Mouse (Mus musculus) small intestine, adult 2 months (tissue): ENCODE measurements around the gene Lin37. TPM values are rescaled to one million over a fixed set of nuclear protein-coding genes. Genes with fewer than 3 reads are reported as not detected.

ENCODE experiments used
- H3K27ac ChIP-seq: fragments of 200-500 bp; 2 replicates; pipeline ENCODE4 v1.5.1; 2012; ENCODE audit warnings: low read depth, low read length, control low read depth, inconsistent platforms; ENCODE audit not compliant: insufficient read depth
- H3K27me3 ChIP-seq: fragments of 200-500 bp; 2 replicates; pipeline ENCODE4 v1.6.1; 2012; ENCODE audit warnings: mild to moderate bottlenecking, moderate library complexity, low read length, inconsistent platforms; ENCODE audit not compliant: control insufficient read depth, insufficient read depth
- H3K36me3 ChIP-seq: fragments of 200-500 bp; 2 replicates; pipeline ENCODE4 v1.6.1; 2012; ENCODE audit warnings: mild to moderate bottlenecking, low read length, control low read depth, inconsistent platforms; ENCODE audit not compliant: control insufficient read depth, insufficient read depth
- H3K4me1 ChIP-seq: fragments of 200-500 bp; 2 replicates; pipeline ENCODE4 v1.6.1; 2012; ENCODE audit warnings: low read length, inconsistent platforms, mixed read lengths; ENCODE audit not compliant: control insufficient read depth, insufficient read depth, insufficient read length
- H3K4me3 ChIP-seq: fragments of 200-500 bp; 2 replicates; pipeline ENCODE4 v1.5.1; 2012; ENCODE audit warnings: low read depth, mild to moderate bottlenecking, control low read depth, inconsistent platforms, low read length, moderate library complexity
- CTCF ChIP-seq: fragments of 200-500 bp; IDR thresholded peaks from 2 replicates; pipeline ENCODE4 v1.5.1; 2012; ENCODE audit warnings: low read depth, mild to moderate bottlenecking, control low read depth, inconsistent platforms, low read length, moderate library complexity, mixed read lengths; ENCODE audit not compliant: insufficient replicate concordance, insufficient read length; ENCODE audit errors: extremely low read depth
- POLR2A ChIP-seq: fragments of 200-500 bp; IDR thresholded peaks from 2 replicates; pipeline ENCODE4 v1.6.1; 2012; ENCODE audit warnings: low read depth, mild to moderate bottlenecking, control low read depth, inconsistent platforms, low read length, moderate library complexity
- WGBS: fragments of 180-500 bp; shearing (Covaris S2); methylation state at CpG from one replicate; pipeline ENCODE4 v1.1.7; 2018; 5-methylcytosine and 5-hydroxymethylcytosine counted together
- polyA plus RNA-seq: library from polyadenylated mRNA; depleted of rRNA; stranded (reverse); fragments of >200 nt; gene quantifications from 2 replicates; pipeline ENCODE4 v1.2.3, GENCODE M21; 2012

The Lin37 gene
- polyA plus RNA-seq, 1 experiment, result 37.9 TPM

DNA sequence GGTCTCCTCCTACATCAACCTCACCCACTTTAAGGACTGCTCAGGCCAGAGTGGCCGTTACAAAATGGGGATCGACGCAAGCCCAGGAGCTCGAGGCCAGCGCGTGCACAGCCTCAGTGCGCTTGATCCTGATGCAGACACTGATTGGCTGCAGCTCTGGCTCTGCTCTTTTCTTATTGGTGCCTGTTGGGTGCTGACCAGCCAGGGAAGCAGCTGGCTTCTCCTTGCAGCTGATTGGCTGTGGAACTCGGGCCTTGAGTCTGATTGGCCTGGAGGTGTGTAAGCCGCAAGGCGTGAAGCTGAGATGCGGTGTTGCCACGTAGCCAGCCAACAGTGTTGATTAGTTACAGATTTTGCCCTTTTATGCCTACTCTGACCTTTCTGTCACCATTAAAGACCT, 39.1 kb upstream of the Lin37 start, which contains the start of gene Zbtb32:
TSS of gene Zbtb32 (minus strand) at position 124 of the 400 bp plus-strand sequence.
- no peak for TF ChIP-seq POLR2A
- TF ChIP-seq CTCF, result no peak
- Histone ChIP-seq H3K4me3 (peak within 1 kb of the TSS; percentile 14; the same call in 1 of the 2 replicates), H3K36me3 (no peaks in the 10 kb centered on the region), H3K27me3 (no peaks in the 10 kb centered on the region), H3K4me1 (peaks cover 19% of the 10 kb centered on the region; the same call in 1 of the 2 replicates), H3K27ac (no peak within 1 kb of the TSS)
- 94% methylated on average over 12 of the region's 12 CpGs for WGBS

DNA sequence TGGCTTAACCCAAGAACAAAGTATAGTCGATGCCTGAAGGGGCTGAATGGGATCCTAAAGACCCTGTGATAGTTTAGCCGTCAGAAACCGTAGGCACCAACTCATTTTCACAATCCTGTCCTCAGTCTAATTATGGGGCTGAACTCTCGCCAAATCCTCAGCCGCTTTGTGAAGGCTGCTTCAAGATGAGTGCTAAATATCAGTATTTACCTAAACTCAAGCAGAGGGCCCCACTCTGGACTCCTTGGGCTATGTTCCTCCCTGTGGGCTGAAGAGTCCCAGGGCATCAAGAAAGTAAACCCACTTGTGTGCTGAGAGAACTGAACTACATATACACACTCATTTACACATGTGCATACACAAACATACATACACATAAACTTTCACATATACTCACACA, 37.2 kb upstream of the Lin37 start:
- H3K4me3 ChIP-seq, result no peak overlapping the region
- TF ChIP-seq POLR2A (no peak), CTCF (no peak)
- H3K36me3 ChIP-seq, result no peaks in the 10 kb centered on the region
- WGBS, result 90% methylated on average over 5 of the region's 5 CpGs
- no peaks in the 10 kb centered on the region for H3K27me3 ChIP-seq
- H3K4me1 ChIP-seq, result peaks cover 12% of the 10 kb centered on the region; the same call in 1 of the 2 replicates
- H3K27ac ChIP-seq, result no peak overlapping the region

DNA sequence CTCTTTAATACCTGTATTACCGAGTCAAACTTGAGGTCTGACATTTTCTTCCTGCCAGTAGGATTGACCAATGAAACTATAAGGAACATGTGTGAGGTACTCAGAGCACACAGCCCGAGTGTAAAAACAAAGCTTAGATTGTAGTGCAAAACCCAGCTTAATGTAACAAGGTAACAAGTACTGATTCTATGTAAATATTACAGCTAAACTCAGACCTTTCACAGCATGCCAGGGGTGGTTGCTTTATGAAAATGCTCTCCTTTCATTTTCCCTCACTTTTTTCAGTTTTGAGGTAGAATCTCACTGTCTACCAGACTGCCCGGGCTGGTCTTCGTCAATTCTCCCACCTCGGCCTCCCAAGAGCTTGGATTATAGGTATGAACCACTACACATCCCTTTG, 36.5 kb upstream of the Lin37 start:
- Histone ChIP-seq H3K4me1 (peaks cover 12% of the 10 kb centered on the region; the same call in 1 of the 2 replicates), H3K36me3 (no peaks in the 10 kb centered on the region), H3K27ac (no peak overlapping the region), H3K27me3 (no peaks in the 10 kb centered on the region), H3K4me3 (no peak overlapping the region)
- 81% methylated on average over 5 of the region's 5 CpGs for WGBS
- TF ChIP-seq CTCF (no peak), POLR2A (no peak)

DNA sequence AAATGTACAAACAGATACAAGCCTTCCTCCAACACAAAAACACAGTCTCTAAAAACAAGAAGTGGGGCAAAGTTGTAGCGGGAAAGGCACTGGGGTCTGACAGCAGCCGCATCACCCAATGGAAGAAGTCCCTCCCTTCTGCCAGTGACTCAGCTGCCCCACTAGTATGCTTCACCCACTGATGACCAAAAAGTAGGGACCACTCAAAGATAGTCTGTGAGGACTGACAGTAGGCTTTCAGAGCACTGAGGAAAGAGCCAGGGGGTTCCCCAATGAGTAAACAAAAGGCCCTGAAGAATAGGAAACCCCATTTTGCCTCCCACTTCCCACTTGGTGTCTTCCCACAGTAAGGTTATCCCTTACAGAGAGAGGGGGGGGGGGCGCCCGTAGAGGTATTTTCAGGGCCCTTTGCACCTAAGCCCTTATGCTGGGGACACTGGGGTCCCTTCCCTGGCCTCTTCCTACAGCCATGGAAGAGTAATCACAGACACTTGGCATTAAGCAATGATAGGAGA, 34.9 kb upstream of the Lin37 start:
- no peak overlapping the region for H3K4me3 ChIP-seq
- TF ChIP-seq CTCF, result no peak
- no peaks in the 10 kb centered on the region for H3K27me3 ChIP-seq
- H3K27ac ChIP-seq, result no peak overlapping the region
- H3K36me3 ChIP-seq, result no peaks in the 10 kb centered on the region
- WGBS, result 75% methylated on average over 4 of the region's 4 CpGs
- peaks cover 18% of the 10 kb centered on the region for H3K4me1 ChIP-seq

- no peaks in the 10 kb centered on the region for H3K36me3 ChIP-seq
- TF ChIP-seq CTCF (no peak), POLR2A (no peak)
- H3K4me3 ChIP-seq, result no peak overlapping the region
- H3K27ac ChIP-seq, result no peak overlapping the region
- 56% methylated on average over 10 of the region's 10 CpGs for WGBS
- no peaks in the 10 kb centered on the region for H3K27me3 ChIP-seq
- peaks cover 17% of the 10 kb centered on the region for H3K4me1 ChIP-seq
These were observed 34.2 kb upstream of the Lin37 start for GRCm38 (mm10) chr7:30593579-30594509.

DNA sequence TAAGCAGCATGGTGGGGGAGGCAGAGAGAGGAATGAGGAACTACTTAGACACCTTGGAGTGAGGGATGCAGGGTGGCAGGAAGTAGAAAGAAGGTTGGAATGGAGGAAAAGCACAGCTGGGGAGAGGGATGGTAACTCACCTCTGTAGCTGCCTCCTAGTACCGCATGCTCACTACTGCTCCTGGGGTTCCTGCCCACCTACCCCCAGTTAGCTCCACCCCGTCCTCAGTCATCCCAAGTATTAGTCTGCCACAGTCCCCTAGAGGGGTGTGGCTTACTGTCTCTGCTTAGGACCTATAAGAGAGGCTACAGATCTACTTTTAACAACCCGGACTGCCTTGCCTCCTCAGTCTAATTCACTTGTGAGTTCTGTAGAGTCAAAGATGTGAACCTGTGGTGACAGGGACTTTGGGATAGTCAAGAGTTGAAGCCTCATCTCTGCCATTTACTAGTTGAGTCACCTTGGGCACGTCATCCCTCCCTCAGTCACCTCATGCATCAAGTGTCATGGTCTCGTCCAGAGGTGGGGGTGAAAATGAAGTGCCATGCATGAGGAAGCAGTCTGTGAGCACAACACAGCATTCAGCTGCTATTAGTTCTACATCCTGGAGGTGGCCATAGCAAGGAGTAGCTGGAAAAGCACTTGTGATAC, 33.3 kb upstream of the Lin37 start:
- no peak overlapping the region for H3K27ac ChIP-seq

GRCm38 (mm10) chr7:30591605-30591951, 31.9 kb upstream of the Lin37 start:
- WGBS, result 92% methylated on average over 4 of the region's 4 CpGs
- Histone ChIP-seq H3K27me3 (no peaks in the 10 kb centered on the region), H3K36me3 (peaks cover under 1% of the 10 kb centered on the region; the same call in 1 of the 2 replicates), H3K4me3 (no peak overlapping the region), H3K4me1 (peaks cover 20% of the 10 kb centered on the region), H3K27ac (no peak overlapping the region)
- TF ChIP-seq CTCF (no peak), POLR2A (no peak)

More for the DNA sequence above, 33.3 kb upstream of the Lin37 start:
- TF ChIP-seq CTCF (no peak), POLR2A (no peak)
- Histone ChIP-seq H3K4me3 (no peak overlapping the region), H3K36me3 (no peaks in the 10 kb centered on the region), H3K4me1 (peaks cover 17% of the 10 kb centered on the region), H3K27me3 (no peaks in the 10 kb centered on the region)
- WGBS, result 73% methylated on average over 5 of the region's 5 CpGs
